Mouse (Mus musculus): ENCODE measurements around the gene Ccdc8. TPM values are rescaled to one million over a fixed set of nuclear protein-coding genes. Genes with fewer than 3 reads are reported as not detected.

Gene Ccdc8
- 9.7 TPM for polyA plus RNA-seq (2012; fragmentation: generic; extraction: Trizol)
- long read RNA-seq, experiment 1, full-length matches to known transcripts = 5 of 5 reads
- long read RNA-seq, experiment 1, partial matches to known transcripts = 0 of 5 reads
- long read RNA-seq, experiment 1, other reads (novel, unspliced or antisense) = 0 of 5 reads
- long read RNA-seq, experiment 2 = 0 reads

DNA sequence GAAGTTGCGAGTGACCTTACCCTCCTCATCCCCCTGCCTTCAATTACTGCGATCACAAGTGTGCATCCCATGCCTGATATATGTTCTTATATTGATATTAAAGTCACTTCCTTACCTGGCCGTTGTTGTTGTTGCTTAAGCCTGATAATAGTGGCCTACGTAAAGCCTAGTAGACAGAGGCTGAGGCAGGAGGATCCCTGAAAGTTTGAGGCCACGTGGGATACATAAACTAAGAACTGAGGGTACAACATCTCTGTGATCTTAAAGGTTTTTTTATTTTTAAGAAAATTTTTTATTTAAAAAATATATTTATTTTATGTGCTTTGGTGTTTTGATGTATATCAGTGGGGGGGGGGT, at the start of gene Ccdc8:
Gene Ccdc8 (plus strand): TSS at position 258 of the 357 bp plus-strand sequence.
- Histone ChIP-seq H3ac (ENCODE audit: control insufficient read depth, insufficient read length, low read depth) (no peak within 1 kb of the TSS), H3K27me3 (ENCODE audit: control insufficient read depth, insufficient read depth, insufficient read length) (no peaks in the 10 kb centered on the region), H3K36me3 (ENCODE audit: control insufficient read depth, insufficient read depth) (no peaks in the 10 kb centered on the region), H3K4me3 (ENCODE audit: insufficient read depth, poor library complexity, severe bottlenecking) (no peak within 1 kb of the TSS), H3K79me3 (ENCODE audit: low read depth) (no peaks in the 10 kb centered on the region), H3K79me2 (ENCODE audit: control insufficient read depth, insufficient read depth) (no peaks in the 10 kb centered on the region)
- TF ChIP-seq MYOD1 (IDR thresholded peaks at IDR 0.05; ENCODE audit: control insufficient read depth, insufficient read length, low read depth) (no peak), USF1 (IDR thresholded peaks at IDR 0.05; ENCODE audit: low read depth) (no peak), MYOG (IDR thresholded peaks at IDR 0.05; ENCODE audit: control insufficient read depth, extremely low read depth, insufficient read length) (no peak), MAX (IDR thresholded peaks at IDR 0.05) (no peak), CTCF (IDR thresholded peaks at IDR 0.05; ENCODE audit: control insufficient read depth, insufficient read depth, insufficient read length) (no peak), CEBPB (IDR thresholded peaks at IDR 0.05; ENCODE audit: low read depth) (no peak), FOSL1 (IDR thresholded peaks at IDR 0.05; ENCODE audit: insufficient read depth, low read length, poor library complexity, severe bottlenecking) (no peak)

DNA sequence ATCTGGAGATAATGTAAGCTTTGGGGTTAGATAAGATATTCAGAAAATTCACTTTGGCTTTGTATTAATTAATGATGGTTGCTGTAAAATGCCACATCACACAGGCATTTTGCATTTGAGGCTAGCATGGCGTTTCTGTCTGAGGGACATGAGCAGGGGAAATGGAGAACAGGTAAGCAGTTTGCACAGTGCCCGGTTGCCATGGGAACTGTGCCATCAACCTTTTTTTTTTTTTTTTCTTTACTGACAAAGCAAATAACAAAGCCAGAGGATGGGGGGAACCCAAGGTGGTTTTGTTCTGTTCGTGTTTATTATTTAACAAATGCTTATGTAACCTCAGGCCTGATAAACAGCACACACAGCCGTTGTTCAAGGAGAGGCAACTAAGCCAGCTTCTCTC, 49.6 kb upstream of the Ccdc8 start:
- TF ChIP-seq MYOG (IDR thresholded peaks at IDR 0.05; ENCODE audit: control insufficient read depth, extremely low read depth, insufficient read length) (no peak), USF1 (IDR thresholded peaks at IDR 0.05; ENCODE audit: low read depth) (no peak), CTCF (IDR thresholded peaks at IDR 0.05; ENCODE audit: control insufficient read depth, insufficient read depth, insufficient read length) (no peak), MYOD1 (IDR thresholded peaks at IDR 0.05; ENCODE audit: control insufficient read depth, insufficient read length, low read depth) (no peak), MAX (IDR thresholded peaks at IDR 0.05) (no peak), CEBPB (IDR thresholded peaks at IDR 0.05; ENCODE audit: low read depth) (no peak), FOSL1 (IDR thresholded peaks at IDR 0.05; ENCODE audit: insufficient read depth, low read length, poor library complexity, severe bottlenecking) (no peak)
- Histone ChIP-seq H3K4me3 (ENCODE audit: insufficient read depth, poor library complexity, severe bottlenecking) (no peak overlapping the region), H3K27me3 (ENCODE audit: control insufficient read depth, insufficient read depth, insufficient read length) (no peaks in the 10 kb centered on the region), H3K79me2 (ENCODE audit: control insufficient read depth, insufficient read depth) (no peaks in the 10 kb centered on the region), H3K79me3 (ENCODE audit: low read depth) (no peaks in the 10 kb centered on the region), H3ac (ENCODE audit: control insufficient read depth, insufficient read length, low read depth) (no peak overlapping the region), H3K36me3 (ENCODE audit: control insufficient read depth, insufficient read depth) (no peaks in the 10 kb centered on the region)

- Histone ChIP-seq H3K36me3 (ENCODE audit: control insufficient read depth, insufficient read depth) (no peaks in the 10 kb centered on the region), H3K79me2 (ENCODE audit: control insufficient read depth, insufficient read depth) (no peaks in the 10 kb centered on the region), H3K79me3 (ENCODE audit: low read depth) (no peaks in the 10 kb centered on the region), H3K27me3 (ENCODE audit: control insufficient read depth, insufficient read depth, insufficient read length) (no peaks in the 10 kb centered on the region), H3ac (ENCODE audit: control insufficient read depth, insufficient read length, low read depth) (peak within 1 kb of the TSS; percentile 64), H3K4me3 (ENCODE audit: insufficient read depth, poor library complexity, severe bottlenecking) (no peak within 1 kb of the TSS)
- TF ChIP-seq FOSL1 (IDR thresholded peaks at IDR 0.05; ENCODE audit: insufficient read depth, low read length, poor library complexity, severe bottlenecking) (no peak), CEBPB (IDR thresholded peaks at IDR 0.05; ENCODE audit: low read depth) (no peak), CTCF (IDR thresholded peaks at IDR 0.05; ENCODE audit: control insufficient read depth, insufficient read depth, insufficient read length) (no peak), MYOG (IDR thresholded peaks at IDR 0.05; ENCODE audit: control insufficient read depth, extremely low read depth, insufficient read length) (no peak), USF1 (IDR thresholded peaks at IDR 0.05; ENCODE audit: low read depth) (no peak), MYOD1 (IDR thresholded peaks at IDR 0.05; ENCODE audit: control insufficient read depth, insufficient read length, low read depth) (peak; percentile 28), MAX (IDR thresholded peaks at IDR 0.05) (no peak)
Observed at GRCm38 (mm10) chr7:16944061-16944807, 48.3 kb upstream of the Ccdc8 start, which contains the start of gene Pnmal2. Gene Pnmal2 (plus strand): TSS chr7:16944682.

DNA sequence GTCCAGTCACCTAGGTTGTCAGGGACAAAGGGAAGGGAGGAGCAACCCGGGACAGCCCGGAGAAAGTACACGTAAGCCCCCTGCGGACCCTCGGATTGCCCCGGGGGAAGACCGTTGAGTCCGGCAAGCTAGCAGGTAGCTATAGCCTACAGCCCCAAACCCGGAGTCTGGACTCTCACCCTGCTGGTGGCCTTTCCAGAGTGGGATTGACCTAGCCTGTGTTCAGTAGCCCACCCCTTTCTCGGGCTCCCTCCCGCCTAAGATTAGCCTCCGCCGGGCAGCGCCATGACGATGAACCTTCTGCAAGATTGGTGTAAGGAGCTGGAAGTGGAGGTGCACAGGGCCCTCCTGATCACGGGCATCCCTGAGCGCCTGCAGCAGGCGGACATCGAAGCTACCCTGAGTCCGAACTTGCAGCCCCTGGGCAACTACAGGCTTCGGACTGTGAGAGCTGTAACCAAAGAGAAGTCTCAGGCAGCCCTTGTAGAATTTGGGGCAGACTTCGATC, 47.6 kb upstream of the Ccdc8 start:
- H3K4me3 ChIP-seq (ENCODE audit: insufficient read depth, poor library complexity, severe bottlenecking) = no peak overlapping the region
- no peaks in the 10 kb centered on the region for H3K36me3 ChIP-seq (ENCODE audit: control insufficient read depth, insufficient read depth)
- H3K79me3 ChIP-seq (ENCODE audit: low read depth) = no peaks in the 10 kb centered on the region
- no peaks in the 10 kb centered on the region for H3K27me3 ChIP-seq (ENCODE audit: control insufficient read depth, insufficient read depth, insufficient read length)
- H3ac ChIP-seq (ENCODE audit: control insufficient read depth, insufficient read length, low read depth) = peak overlapping the region; percentile 64
- TF ChIP-seq USF1 (IDR thresholded peaks at IDR 0.05; ENCODE audit: low read depth) (no peak), MYOD1 (IDR thresholded peaks at IDR 0.05; ENCODE audit: control insufficient read depth, insufficient read length, low read depth) (no peak)
- H3K79me2 ChIP-seq (ENCODE audit: control insufficient read depth, insufficient read depth) = no peaks in the 10 kb centered on the region

- no peaks in the 10 kb centered on the region for H3K36me3 ChIP-seq (ENCODE audit: control insufficient read depth, insufficient read depth)
- H3K27me3 ChIP-seq (ENCODE audit: control insufficient read depth, insufficient read depth, insufficient read length) = no peaks in the 10 kb centered on the region
- H3ac ChIP-seq (ENCODE audit: control insufficient read depth, insufficient read length, low read depth) = no peak overlapping the region
- H3K79me3 ChIP-seq (ENCODE audit: low read depth) = no peaks in the 10 kb centered on the region
- H3K79me2 ChIP-seq (ENCODE audit: control insufficient read depth, insufficient read depth) = no peaks in the 10 kb centered on the region
- H3K4me3 ChIP-seq (ENCODE audit: insufficient read depth, poor library complexity, severe bottlenecking) = no peak overlapping the region
- TF ChIP-seq CTCF (IDR thresholded peaks at IDR 0.05; ENCODE audit: control insufficient read depth, insufficient read depth, insufficient read length) = no peak
- TF ChIP-seq MYOD1 (IDR thresholded peaks at IDR 0.05; ENCODE audit: control insufficient read depth, insufficient read length, low read depth) = no peak
- no peak for TF ChIP-seq MAX (IDR thresholded peaks at IDR 0.05)
- no peak for TF ChIP-seq CEBPB (IDR thresholded peaks at IDR 0.05; ENCODE audit: low read depth)
- TF ChIP-seq USF1 (IDR thresholded peaks at IDR 0.05; ENCODE audit: low read depth) = no peak
- no peak for TF ChIP-seq FOSL1 (IDR thresholded peaks at IDR 0.05; ENCODE audit: insufficient read depth, low read length, poor library complexity, severe bottlenecking)
- TF ChIP-seq MYOG (IDR thresholded peaks at IDR 0.05; ENCODE audit: control insufficient read depth, extremely low read depth, insufficient read length) = no peak
Observed at GRCm38 (mm10) chr7:16945419-16945818, 47.1 kb upstream of the Ccdc8 start.
